Mouse (Mus musculus) hematopoietic stem cell, adult 5-6 weeks (primary cell): Measurements from ENCODE around the gene Hacd1. TPM values are rescaled to one million over a fixed set of nuclear protein-coding genes. Genes with fewer than 3 reads are reported as not detected.

Experiments used
- ATAC-seq, 2 experiments: fragments of 125-278 bp in 1 of 2; replicated peaks in 1 of 2; 2 replicates each; pipeline ENCODE4 v1.8.0; 2016 to 2017; ENCODE audit warnings: inconsistent platforms in 2 of 2, mild to moderate bottlenecking in 2 of 2, moderate number of reproducible peaks in 2 of 2, low read depth in 1 of 2, moderate TSS enrichment in 1 of 2; ENCODE audit not compliant: low FRiP score in 2 of 2, poor library complexity in 2 of 2, severe bottlenecking in 2 of 2, insufficient read depth in 1 of 2, low TSS enrichment in 1 of 2
- total RNA-seq: library from RNA; stranded (forward); fragments of 172-1452, 232-1000 nt; gene quantifications from 2 replicates; pipeline ENCODE4 v1.2.3, GENCODE M21; 2017

Gene Hacd1
- total RNA-seq, 1 experiment from 2014 or later, result 52.2 TPM

GRCm38 (mm10) chr2:13800639-13801038, 255.3 kb downstream of the Hacd1 start:
- no peak for ATAC-seq

Other genes starting within 250 kb of the Hacd1 start
- gene Stam, start 18.0 kb upstream of the Hacd1 start, total RNA-seq, result 29.1 and 41.6 TPM in 2 replicates
- not detected in 2 replicates for gene Tmem236, start 118.4 kb upstream of the Hacd1 start, total RNA-seq
- gene Mrc1, start 173.3 kb upstream of the Hacd1 start, total RNA-seq, result 1.5 and 3.1 TPM in 2 replicates